Mouse (Mus musculus) layer of hippocampus, postnatal 10 days (tissue): ENCODE data around the gene Rbck1. TPM values are rescaled to one million over a fixed set of nuclear protein-coding genes. Genes with fewer than 3 reads are reported as not detected.
"Not testable (repeated sequence)": the region's sequence is repeated elsewhere in the genome, so short reads cannot be mapped to it uniquely, and the experiment has no call there.

Experiments used
- DNase-seq, 2 experiments: peaks; one replicate each; pipeline ENCODE4 v3.0.0; 2021; ENCODE audit warnings: low spot score in 2 of 2
- total RNA-seq, 2 experiments: library from RNA; stranded (reverse); gene quantifications; 2 replicates each; pipeline ENCODE4 v1.2.3; 2021

Rbck1 gene
- total RNA-seq, 2 experiments from 2014 or later = 101 to 102 TPM

DNA sequence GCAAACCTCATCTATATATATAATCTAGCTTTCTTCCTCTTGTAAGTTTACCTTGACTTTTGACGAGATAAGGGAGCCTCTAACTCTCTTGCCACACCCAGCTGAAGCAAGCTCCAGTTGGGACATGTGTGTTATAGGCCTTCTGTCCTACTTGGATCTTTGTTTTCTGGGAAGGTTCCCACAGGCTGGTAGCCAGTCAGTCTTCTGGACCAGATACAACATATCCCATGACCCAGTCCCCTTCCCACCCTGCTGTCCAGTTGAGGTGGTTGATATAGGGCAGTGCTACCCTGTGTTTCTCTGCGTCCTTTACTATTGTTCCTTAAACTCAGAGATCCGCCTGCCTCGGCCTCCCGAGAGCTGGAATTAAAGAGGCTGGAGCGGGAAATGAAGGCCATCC lies 27.0 kb downstream of the Rbck1 start:
- DNase-seq = no peak

DNA sequence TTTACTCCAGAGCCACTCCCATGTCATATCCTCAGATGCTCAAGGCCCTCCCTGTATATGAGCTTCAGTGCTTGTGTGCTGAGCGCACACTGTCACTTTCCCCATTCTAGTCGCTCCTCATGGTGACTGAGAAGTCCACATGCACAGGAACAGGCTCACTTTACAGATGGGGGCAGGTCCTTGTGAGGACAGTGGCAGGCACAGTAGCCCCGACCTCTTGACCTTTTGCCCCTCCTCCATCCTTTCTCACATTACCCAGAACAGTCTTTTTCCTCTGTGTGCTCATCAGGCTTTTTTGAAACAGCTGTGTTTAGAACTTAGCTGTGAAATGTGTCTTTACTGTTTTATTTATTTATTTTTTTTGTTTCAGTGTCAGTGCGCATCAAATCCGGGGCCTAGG lies 28.7 kb downstream of the Rbck1 start:
- no peak for DNase-seq

DNA sequence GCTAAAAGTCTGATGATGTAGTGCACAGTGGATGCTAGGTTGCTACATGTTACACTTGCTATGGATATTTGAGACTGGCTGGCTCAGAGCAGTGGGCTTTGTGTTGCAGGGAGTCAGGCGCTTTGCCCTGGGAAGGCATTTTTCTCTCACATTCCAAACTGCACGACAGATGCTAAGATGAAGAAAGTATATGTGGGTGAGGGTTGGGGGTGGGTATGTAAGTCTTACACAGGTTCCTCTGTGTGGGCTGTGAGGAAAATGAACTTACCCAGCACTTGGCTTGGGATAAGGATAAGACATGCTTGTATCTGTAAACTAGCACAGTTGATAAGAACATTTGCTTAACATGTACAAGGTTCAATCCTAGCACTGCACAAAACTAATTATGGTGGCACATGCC lies 29.6 kb downstream of the Rbck1 start:
- no peak for DNase-seq

DNA sequence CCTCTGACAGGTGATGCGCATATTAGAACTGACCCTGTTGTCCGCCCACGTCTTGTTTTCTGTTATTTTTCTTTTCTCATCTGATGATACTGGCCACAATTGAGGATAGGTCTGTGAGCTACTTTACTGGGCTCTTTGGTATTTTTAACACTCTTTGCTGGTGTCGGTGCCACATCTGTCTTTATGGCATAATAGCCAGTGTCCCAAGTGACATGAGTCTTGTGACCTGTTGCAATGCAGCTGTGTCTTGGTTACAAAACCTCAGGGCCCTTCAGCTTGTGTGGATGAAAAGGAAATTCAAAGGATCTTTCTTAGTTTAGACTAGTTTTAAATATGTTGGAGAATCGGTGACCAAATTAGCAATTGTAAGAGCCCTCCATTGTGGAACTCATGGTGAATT lies 37.9 kb downstream of the Rbck1 start:
- no peak for DNase-seq

DNA sequence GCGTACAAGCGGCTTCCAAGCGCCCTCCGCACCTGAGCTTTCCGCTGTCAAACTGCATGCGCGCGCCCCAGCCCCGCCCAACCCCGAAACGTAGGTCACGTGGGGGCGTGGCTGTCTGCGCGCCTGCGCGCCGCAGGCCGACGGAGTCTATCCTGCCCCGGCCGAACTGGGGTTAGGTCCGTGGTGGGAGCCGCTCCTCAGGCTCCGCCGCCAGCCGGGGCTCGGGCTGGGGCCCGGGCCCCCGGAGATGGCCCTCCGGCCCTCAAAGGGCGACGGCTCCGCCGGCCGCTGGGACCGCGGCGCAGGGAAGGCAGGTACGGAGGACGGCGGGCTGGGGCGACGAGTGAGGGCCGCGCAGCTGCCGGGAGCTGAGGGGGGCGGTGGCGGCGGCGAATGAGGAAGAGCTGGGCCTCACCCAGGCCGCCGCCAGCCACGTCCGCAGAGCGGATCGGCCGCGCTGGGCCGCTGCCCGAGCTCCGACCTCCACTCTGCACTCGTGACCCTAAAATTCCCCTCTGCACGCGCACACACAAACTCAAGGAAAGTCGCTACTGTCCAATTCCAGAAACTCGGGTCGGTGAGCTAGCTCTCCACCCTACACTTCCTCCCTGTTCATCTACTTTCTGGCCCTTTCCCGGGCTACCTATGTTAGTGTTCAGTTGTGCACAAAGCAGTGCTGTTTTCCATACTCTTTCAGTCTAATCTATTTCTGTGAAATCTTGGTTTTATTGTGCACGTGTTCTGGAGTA lies 38.6 kb downstream of the Rbck1 start, which contains the start of gene Tbc1d20:
TSS of gene Tbc1d20 (plus strand) at position 102 of the 749 bp plus-strand sequence.
- DNase-seq = peak; percentile 83 to 91

DNA sequence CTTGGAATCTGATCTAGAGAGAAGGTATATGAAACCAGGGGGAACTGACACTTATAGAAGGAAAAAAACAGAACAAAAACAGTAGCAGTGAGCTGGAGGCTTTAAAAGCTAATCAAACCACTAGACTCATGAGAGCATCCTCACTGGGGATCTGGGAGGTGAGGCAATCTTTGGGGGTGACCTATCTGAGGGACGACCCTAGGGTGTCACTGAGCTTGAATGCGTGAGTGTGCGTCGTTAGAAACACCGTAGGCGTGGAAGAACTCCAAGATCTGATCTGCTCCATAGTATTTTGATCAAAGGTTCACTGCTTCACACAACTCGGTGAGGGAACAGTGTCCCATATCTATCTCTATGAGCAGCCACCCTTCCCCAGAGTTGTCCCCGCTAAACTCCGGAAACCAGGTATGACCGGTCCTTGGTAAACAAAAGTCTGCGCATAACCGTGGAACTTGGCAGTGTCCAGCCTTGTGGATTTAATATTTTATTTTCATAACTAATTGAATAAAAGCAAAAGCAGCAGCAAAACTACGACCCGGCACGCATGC lies 39.2 kb downstream of the Rbck1 start:
- DNase-seq = no peak

DNA sequence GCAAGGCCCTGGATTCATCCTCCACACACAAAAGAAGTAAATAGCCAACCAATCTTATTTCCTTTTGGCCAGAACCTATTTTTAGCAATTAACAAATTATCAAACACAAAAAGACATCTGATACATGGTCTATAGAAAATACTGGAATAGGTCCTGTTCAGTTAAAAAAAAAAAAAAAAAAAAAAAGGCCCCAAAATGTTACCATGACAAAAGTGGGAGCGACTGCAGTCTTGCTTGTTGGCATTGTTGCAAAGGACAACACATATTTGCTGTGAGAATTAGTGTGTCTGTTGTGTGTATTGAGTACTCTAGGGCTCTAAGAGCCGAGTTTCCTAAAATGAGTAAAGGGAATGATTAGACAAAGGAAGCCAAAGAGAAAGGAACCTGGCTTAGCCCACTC lies 40.0 kb downstream of the Rbck1 start:
- no peak for DNase-seq

DNA sequence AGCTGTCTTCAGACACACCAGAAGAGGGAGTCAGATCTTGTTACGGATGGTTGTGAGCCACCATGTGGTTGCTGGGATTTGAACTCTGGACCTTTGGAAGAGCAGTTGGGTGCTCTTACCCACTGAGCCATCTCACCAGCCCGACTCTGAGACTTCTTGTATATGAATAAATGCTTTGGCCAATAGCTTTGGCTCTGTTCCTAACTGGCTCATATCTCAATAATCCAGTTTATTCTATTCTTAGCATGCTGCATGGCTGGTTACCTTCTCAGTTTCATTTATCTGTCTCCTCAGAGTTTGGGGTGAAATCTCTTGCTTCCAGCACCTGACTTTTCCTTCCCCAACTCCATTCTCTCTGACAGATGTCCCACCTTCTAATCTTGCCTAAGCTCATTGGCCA lies 42.8 kb downstream of the Rbck1 start:
- not testable (repeated sequence) for DNase-seq

DNA sequence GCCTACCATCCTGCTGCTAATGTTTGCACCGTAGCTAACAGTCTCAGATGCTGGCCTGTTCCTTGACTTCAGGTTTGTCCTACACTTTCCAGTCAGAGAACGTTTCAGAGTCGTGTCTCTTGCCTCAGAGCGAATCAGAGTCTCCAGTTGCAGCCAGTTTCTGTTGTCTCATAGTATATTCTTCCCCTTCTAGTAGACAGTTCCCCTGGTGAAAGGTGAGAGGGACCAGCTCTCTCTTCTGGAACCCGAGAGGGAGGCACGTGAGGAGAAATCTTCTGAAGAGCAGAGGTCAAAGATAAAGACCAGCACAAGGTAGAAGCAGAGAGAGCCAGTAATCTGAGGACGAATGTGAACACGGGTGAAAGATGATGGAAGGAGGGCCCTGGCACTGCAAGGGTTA lies 44.4 kb downstream of the Rbck1 start:
- DNase-seq = no peak

DNA sequence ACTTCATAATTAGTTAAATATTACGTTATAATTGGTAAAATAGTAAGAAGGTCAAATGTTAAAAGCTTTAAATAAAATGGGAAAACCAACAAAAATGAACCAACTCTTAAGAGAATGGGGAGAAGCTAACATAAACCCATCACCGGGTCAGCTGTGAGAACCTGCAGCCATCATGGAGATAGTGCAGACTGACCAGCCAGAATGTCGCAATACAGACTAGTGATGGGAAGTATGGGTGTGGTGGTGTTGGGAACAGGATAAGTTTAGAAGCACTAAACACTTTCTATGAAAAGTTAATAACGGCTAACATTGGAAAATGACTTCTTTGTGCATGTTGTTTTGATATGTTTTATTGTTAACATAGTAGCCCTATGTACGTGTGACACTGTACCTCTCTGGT lies 44.9 kb downstream of the Rbck1 start:
- DNase-seq = no peak

DNA sequence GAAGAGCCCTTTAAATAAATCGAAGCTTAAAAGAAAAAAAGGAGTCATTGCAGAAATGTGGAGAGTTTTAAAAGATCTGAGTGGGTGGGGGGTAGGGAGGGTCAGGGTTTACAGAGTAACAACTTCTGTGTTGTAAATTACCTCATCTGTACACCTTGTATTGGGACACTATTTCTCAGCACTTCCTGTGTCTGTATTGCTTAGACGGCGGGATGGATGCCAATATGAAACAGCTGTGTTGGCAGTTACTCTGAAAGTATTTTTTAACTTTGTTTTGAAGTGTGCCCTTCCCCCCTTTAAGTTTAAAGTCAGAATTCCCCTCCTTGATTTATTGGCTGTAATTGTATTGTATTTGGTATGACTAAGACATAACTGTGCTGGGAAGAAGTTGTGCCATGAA lies 51.0 kb downstream of the Rbck1 start:
- DNase-seq = no peak

DNA sequence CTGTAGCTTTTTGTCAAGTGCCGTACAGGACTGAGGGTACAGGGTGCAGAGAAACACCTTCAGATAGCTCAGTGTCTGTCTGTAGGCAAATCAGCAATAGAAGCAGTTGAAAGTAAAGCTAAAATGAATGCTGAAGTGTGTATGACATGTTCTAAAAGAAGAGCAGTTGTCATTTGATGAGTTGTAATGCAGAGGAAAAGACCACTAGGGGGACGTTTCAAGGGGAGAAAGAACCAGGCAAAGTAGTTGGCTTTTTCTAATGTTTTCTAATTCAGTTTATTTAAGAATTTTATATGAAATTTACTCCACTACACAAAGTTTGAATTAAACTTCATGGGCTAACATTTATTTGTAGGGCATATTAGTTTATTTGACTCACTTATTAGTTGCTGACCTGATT lies 58.8 kb downstream of the Rbck1 start:
- DNase-seq = no peak

Other genes with a start within 250 kb of the Rbck1 start
- gene Srxn1, start 227.1 kb downstream of the Rbck1 start, total RNA-seq = 10 to 100 TPM; 40.4 to 43.0 TPM
- 1 to 10 TPM; 3.0 to 3.4 TPM for gene Tcf15, start 189.1 kb downstream of the Rbck1 start, total RNA-seq
- 100 to 1,000 TPM; 112 to 127 TPM for gene Csnk2a1, start 105.8 kb downstream of the Rbck1 start, total RNA-seq
- 10 to 100 TPM; 47.6 to 52.3 TPM for gene Tbc1d20, start 38.8 kb downstream of the Rbck1 start, total RNA-seq
- under 1 TPM; 0.30 to 0.58 TPM for gene Trib3, start 11.4 kb upstream of the Rbck1 start, total RNA-seq
- 10 to 100 TPM; 35.3 to 35.4 TPM for gene Nrsn2, start 44.0 kb upstream of the Rbck1 start, total RNA-seq
- gene Sox12, start 65.4 kb upstream of the Rbck1 start, total RNA-seq = 10 to 100 TPM; 37.5 to 38.1 TPM
- 10 to 100 TPM in 1 of 2 experiments, 1 to 10 TPM in 1; 9.9 to 12.1 TPM for gene Zcchc3, start 82.4 kb upstream of the Rbck1 start, total RNA-seq
- gene 6820408C15Rik, start 82.9 kb upstream of the Rbck1 start, total RNA-seq = 1 to 10 TPM; 3.5 to 4.3 TPM
- not detected for gene Defb23, start 132.0 kb upstream of the Rbck1 start, total RNA-seq
- not detected for gene Defb20, start 144.4 kb upstream of the Rbck1 start, total RNA-seq
- gene Defb22, start 157.5 kb upstream of the Rbck1 start, total RNA-seq = not detected
- not detected for gene Defb26, start 179.0 kb upstream of the Rbck1 start, total RNA-seq
- not detected for gene Defb28, start 185.6 kb upstream of the Rbck1 start, total RNA-seq
- gene Defb29, start 207.4 kb upstream of the Rbck1 start, total RNA-seq = not detected
- gene Gm17416, start 236.7 kb upstream of the Rbck1 start, total RNA-seq = not detected
- not detected for gene Defb21, start 240.1 kb upstream of the Rbck1 start, total RNA-seq
- gene Defb19, start 247.7 kb upstream of the Rbck1 start, total RNA-seq = not detected